Comparison of ENCODE assay signal across 28 mouse cellular contexts in the genomic region with DNA sequence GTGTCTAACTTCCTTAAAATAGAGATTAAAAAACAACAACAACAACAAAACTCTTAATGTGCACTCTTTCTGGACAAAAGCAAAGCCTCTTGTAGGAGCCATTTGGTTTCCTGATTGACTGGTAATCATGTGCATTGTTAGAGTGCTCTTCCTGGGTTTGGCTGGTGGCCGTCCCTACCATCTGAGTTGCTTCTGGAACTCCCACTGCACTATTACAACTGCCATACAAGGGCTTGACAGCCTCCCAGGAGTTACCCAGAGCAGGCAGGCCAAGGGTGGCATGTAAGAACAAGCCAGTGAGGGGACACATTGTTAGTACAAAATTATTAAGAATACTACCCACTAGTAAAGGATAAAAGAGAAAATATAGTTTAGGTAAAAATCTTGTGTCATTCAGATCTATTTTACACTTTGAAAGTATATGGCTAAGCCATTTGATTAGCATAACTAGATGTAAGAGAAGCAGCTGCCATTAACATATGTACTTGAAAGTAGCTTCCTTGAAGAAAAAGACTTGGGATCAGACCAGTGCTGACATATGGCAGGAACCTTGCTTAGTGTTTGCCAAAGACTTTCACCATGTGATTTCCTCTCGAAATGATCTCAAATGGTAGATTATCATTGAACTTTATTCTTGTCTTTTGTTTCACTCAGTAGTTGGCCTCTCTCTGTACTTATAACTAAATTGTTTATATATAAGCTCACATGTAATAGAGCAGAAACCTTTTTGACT.
"Had no signal": no experiment of that assay in that cellular context is flagged by ENCODE, and none has a peak within 500 bp of the region (broad histone marks: within the 10 kb centered on the region; RNA-seq: fewer than 3 reads in every experiment).

No protein-coding gene starts in this region.

- H3K9me3 ChIP-seq: heart, embryonic 10.5 days; heart, embryonic 12.5 days; hindbrain, embryonic 10.5 days; hindbrain, embryonic 12.5 days; intestine, embryonic 15.5 days; limb, embryonic 10.5 days; limb, embryonic 12.5 days; liver, embryonic 13.5 days; liver, embryonic 15.5 days had no signal

- H3K27ac ChIP-seq: gastrocnemius, adult 2 months; heart, embryonic 10.5 days; hindbrain, embryonic 10.5 days; hindbrain, embryonic 12.5 days; hindbrain, embryonic 14.5 days; intestine, embryonic 15.5 days; left cerebral cortex, adult 2 months; limb, embryonic 10.5 days; limb, embryonic 12.5 days; liver, embryonic 13.5 days; liver, embryonic 15.5 days had no signal

- ATAC-seq: hindbrain, embryonic 16.5 days; inflammation-experienced regulatory T-cells, adult 6 months; intestine, embryonic 15.5 days; intestine, postnatal 0 days had no signal

- H3K9ac ChIP-seq: heart, embryonic 12.5 days; hindbrain, embryonic 12.5 days; hindbrain, embryonic 14.5 days; intestine, embryonic 15.5 days; limb, embryonic 12.5 days; liver, embryonic 13.5 days; liver, embryonic 15.5 days had no signal

- H3K4me1 ChIP-seq: hindbrain, embryonic 10.5 days; hindbrain, embryonic 12.5 days; intestine, embryonic 15.5 days; limb, embryonic 10.5 days; limb, embryonic 12.5 days; liver, embryonic 15.5 days had no signal

- H3K4me2 ChIP-seq: heart, embryonic 12.5 days; hindbrain, embryonic 12.5 days; hindbrain, embryonic 14.5 days; intestine, embryonic 15.5 days; limb, embryonic 12.5 days; liver, embryonic 11.5 days; liver, embryonic 13.5 days; liver, embryonic 15.5 days had no signal

- H3K27me3 ChIP-seq: heart, embryonic 12.5 days; hindbrain, embryonic 12.5 days; intestine, embryonic 15.5 days; limb, embryonic 12.5 days; liver, embryonic 13.5 days; liver, embryonic 15.5 days had no signal

- H3K4me3 ChIP-seq: gastrocnemius, adult 2 months; heart, embryonic 10.5 days; heart, embryonic 12.5 days; hindbrain, embryonic 10.5 days; hindbrain, embryonic 12.5 days; intestine, embryonic 15.5 days; left cerebral cortex, adult 2 months; limb, embryonic 10.5 days; limb, embryonic 12.5 days; liver, embryonic 13.5 days; liver, embryonic 15.5 days had no signal

- DNase-seq: gastrocnemius, adult 2 months; gastrocnemius, postnatal 10 days; gastrocnemius, postnatal 25 days; heart, adult 18-20 months; heart, postnatal 10 days; heart, postnatal 4 days; kidney, adult 18-20 months; kidney, adult 8-10 months; kidney, postnatal 10 days; kidney, postnatal 25 days; kidney, postnatal 4 days; layer of hippocampus, adult 9-11 months; liver; liver, embryonic 13.5 days had no signal
